Mouse (Mus musculus): ENCODE data around the gene Cd19. TPM values are rescaled to one million over a fixed set of nuclear protein-coding genes. Genes with fewer than 3 reads are reported as not detected.

The Cd19 gene
- polyA plus RNA-seq, 2 experiments, result 0.30 to 0.34 TPM

DNA sequence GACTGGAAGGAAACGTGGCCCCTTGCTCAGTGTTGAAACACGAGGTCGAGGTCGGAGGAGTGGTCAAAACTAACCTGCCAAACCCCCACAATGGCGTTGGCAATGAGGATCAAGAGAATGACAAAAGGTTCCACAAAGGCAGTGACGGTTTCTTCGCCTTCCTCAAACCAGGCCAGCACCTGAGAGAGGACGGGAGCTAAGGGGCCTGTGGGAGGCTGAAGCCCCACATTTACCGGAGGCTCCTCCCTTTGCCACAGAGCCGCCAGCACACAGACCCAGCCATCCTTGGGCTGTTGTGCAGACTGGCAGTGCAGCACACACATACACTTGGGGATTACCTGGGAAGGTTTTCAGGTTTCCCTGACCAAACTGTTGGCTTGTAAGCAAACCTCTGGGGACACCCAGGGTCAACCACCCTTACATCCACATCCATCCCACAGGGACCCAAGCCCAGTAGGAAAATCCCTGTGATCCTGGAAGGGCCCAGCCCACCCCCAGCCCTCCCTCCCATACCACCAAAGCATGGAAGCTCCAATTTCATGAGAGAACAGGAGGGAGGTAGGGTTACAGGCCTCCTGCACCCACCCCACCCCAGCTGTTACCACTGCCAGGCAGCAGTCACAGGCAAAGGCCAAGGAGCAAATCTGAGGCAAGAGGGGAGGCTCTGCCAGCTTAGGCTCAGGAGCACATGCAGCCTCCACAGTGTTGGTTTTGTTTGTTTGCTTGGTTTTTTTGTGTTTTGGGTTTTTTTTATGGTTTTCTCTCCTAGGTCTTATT lies 46.1 kb upstream of the Cd19 start:
- Histone ChIP-seq H3K4me3 (ENCODE audit: insufficient read depth in 1 of 2, low read depth in 2 of 2, low read length in 2 of 2) (no peak overlapping the region), H3K9me3 (ENCODE audit: control insufficient read depth, low read length) (no peaks in the 10 kb centered on the region), H3K27me3 (ENCODE audit: control insufficient read depth, insufficient read depth, low read length) (no peaks in the 10 kb centered on the region), H3K27ac (no peak overlapping the region), H3K36me3 (replicated peaks; ENCODE audit: control insufficient read depth, insufficient read depth, low read depth) (no peaks in the 10 kb centered on the region), H3K4me2 (ENCODE audit: low read depth) (no peak overlapping the region), H3K9ac (replicated peaks) (no peak overlapping the region), H3K4me1 (replicated peaks; ENCODE audit: control insufficient read depth in 2 of 2, insufficient read depth in 2 of 2, low read length in 1 of 2) (peaks cover 0 to 11% of the 10 kb centered on the region in 2 experiments; a peak in 2 of 4 replicates)
- ATAC-seq (ENCODE audit: insufficient read depth), result no peak
- WGBS (ENCODE audit: insufficient replicate concordance), result 44% methylated on average over 10 of the region's 10 CpGs
- DNase-seq (ENCODE audit: low read depth in 3 of 3, low spot score in 3 of 3), result no peak
- TF ChIP-seq EP300 (IDR thresholded peaks at IDR 0.05; ENCODE audit: low read depth) (no peak), CTCF (IDR thresholded peaks at IDR 0.05; ENCODE audit: low read depth) (no peak)

DNA sequence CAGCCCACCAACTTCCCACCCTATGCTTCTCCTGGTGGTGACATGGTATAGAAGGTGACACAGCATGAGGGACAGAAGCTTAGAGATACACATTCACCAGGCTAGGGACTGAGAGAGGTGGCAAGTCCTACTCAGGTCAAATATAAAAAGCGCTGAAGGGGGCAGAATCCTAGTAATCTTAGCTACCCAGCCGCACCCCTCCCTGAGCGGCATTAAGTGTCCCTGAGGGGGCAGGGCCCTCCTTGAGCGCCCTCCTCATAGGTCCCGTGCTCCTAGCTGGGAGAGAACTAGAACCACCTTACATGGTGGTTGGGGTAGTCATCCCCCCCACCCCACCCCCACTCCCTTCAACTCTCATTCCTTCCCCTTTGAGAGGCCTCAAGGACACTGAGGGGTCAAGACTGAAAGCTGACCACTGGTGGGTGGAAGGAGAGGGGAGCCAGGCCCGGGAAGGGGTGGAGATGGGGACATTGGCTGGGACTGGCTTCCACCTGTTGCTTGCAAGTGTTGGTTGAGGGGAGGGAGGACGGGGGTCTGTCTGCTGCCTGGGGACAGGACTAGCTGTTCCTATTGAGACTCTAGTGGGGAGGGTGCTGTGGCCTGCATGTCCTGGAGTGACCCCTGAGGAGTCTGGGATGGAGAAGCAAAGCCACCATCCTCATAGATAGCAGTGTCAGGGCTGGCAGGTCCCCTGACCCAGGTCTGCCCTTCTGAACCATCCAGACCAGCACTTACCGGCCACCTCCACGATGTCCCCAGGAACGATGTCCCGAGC lies 44.3 kb upstream of the Cd19 start:
- Histone ChIP-seq H3K27me3 (ENCODE audit: control insufficient read depth, insufficient read depth, low read length) (no peaks in the 10 kb centered on the region), H3K9ac (replicated peaks) (no peak overlapping the region), H3K4me1 (replicated peaks; ENCODE audit: control insufficient read depth in 2 of 2, insufficient read depth in 2 of 2, low read length in 1 of 2) (0 out of 4 replicates have a peak, but pooled peaks cover 0 to 2% of the 10 kb centered on the region in 2 experiments), H3K36me3 (replicated peaks; ENCODE audit: control insufficient read depth, insufficient read depth, low read depth) (no peaks in the 10 kb centered on the region), H3K4me3 (ENCODE audit: insufficient read depth in 1 of 2, low read depth in 2 of 2, low read length in 2 of 2) (no peak overlapping the region), H3K27ac (no peak overlapping the region), H3K9me3 (ENCODE audit: control insufficient read depth, low read length) (no peaks in the 10 kb centered on the region), H3K4me2 (ENCODE audit: low read depth) (no peak overlapping the region)
- WGBS (ENCODE audit: insufficient replicate concordance), result 65% methylated on average over 11 of the region's 11 CpGs
- ATAC-seq (ENCODE audit: insufficient read depth) (no peak), DNase-seq (ENCODE audit: low read depth in 3 of 3, low spot score in 3 of 3) (no peak)
- TF ChIP-seq EP300 (IDR thresholded peaks at IDR 0.05; ENCODE audit: low read depth) (no peak), CTCF (IDR thresholded peaks at IDR 0.05; ENCODE audit: low read depth) (no peak)

DNA sequence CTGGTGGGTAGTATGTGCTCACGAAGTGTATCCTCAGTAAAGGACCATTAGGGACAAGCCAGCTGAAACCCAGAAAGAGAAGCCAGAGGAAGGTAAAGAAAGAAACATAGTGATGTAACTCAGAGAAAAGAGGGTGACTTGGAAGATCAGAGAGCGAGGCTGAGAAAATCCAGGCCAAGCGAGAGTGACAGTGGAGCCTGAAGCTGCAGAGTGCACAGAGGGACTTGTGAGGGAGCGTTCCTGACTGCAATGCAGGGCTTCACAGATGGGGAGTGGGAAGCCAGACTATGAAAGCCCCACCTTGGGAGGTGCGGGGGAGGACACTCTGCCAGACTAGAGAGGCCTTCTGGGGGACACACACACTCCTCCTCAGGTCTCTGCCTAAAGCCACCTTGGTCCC lies 43.5 kb upstream of the Cd19 start:
- ATAC-seq (ENCODE audit: insufficient read depth), result no peak

DNA sequence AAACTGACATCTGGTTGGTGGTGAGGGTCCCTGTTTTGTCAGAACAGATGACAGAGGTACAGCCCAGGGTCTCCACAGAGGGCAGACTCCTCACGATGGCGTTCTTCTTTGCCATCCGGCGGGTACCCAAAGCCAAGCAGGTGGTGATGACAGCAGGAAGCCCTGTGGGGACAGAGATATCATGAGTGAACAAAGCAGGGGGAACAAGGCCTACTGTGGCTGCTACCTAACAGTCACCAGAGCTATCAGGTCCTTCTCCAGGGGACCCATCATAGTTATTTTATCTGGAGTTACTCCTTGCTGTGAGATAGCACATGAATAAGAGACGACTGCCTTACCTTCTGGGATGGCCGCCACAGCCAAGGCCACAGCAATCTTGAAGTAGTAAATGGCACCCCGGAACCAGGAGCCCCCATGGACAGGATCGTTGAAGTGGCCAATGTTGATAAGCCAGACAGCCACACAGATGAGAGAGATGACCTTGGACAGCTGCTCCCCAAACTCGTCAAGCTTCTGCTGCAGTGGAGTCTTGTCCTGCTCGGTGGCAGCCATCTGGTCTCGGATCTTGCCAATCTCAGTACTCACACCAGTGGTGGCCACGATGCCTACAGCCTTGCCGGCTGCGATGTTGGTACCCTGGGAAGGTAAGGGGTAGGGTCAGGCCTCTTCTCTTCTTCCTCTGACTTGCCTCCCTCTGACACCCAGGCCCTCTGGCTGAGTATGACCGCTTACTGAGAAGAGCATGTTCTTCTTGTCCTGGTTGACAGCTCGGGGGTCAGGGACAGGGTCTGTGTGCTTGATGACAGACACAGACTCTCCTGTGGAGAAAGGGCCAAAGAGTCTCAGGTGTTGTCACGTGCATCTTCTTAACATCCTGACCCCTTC lies 41.9 kb upstream of the Cd19 start:
- ATAC-seq (ENCODE audit: insufficient read depth) (peak; percentile 28; the same call in 1 of the 2 replicates), DNase-seq (ENCODE audit: low read depth in 3 of 3, low spot score in 3 of 3) (no peak)
- no peak overlapping the region for H3K27ac ChIP-seq
- no peaks in the 10 kb centered on the region for H3K27me3 ChIP-seq (ENCODE audit: control insufficient read depth, insufficient read depth, low read length)
- H3K4me2 ChIP-seq (ENCODE audit: low read depth), result no peak overlapping the region
- no peaks in the 10 kb centered on the region for H3K4me1 ChIP-seq (replicated peaks; ENCODE audit: control insufficient read depth in 2 of 2, insufficient read depth in 2 of 2, low read length in 1 of 2)
- H3K9ac ChIP-seq (replicated peaks), result no peak overlapping the region
- H3K4me3 ChIP-seq (ENCODE audit: insufficient read depth in 1 of 2, low read depth in 2 of 2, low read length in 2 of 2), result no peak overlapping the region
- TF ChIP-seq CTCF (IDR thresholded peaks at IDR 0.05; ENCODE audit: low read depth) (no peak), EP300 (IDR thresholded peaks at IDR 0.05; ENCODE audit: low read depth) (no peak)
- H3K9me3 ChIP-seq (ENCODE audit: control insufficient read depth, low read length), result no peaks in the 10 kb centered on the region
- no peaks in the 10 kb centered on the region for H3K36me3 ChIP-seq (replicated peaks; ENCODE audit: control insufficient read depth, insufficient read depth, low read depth)
- WGBS (ENCODE audit: insufficient replicate concordance), result 41% methylated on average over 17 of the region's 17 CpGs

More for the DNA sequence above, 43.5 kb upstream of the Cd19 start:
- DNase-seq (ENCODE audit: low read depth in 3 of 3, low spot score in 3 of 3), result no peak
- TF ChIP-seq EP300 (IDR thresholded peaks at IDR 0.05; ENCODE audit: low read depth) (no peak), CTCF (IDR thresholded peaks at IDR 0.05; ENCODE audit: low read depth) (no peak)
- Histone ChIP-seq H3K4me3 (ENCODE audit: insufficient read depth in 1 of 2, low read depth in 2 of 2, low read length in 2 of 2) (no peak overlapping the region), H3K9ac (replicated peaks) (no peak overlapping the region), H3K36me3 (replicated peaks; ENCODE audit: control insufficient read depth, insufficient read depth, low read depth) (no peaks in the 10 kb centered on the region), H3K9me3 (ENCODE audit: control insufficient read depth, low read length) (no peaks in the 10 kb centered on the region), H3K4me2 (ENCODE audit: low read depth) (no peak overlapping the region), H3K4me1 (replicated peaks; ENCODE audit: control insufficient read depth in 2 of 2, insufficient read depth in 2 of 2, low read length in 1 of 2) (no peaks in the 10 kb centered on the region), H3K27ac (no peak overlapping the region), H3K27me3 (ENCODE audit: control insufficient read depth, insufficient read depth, low read length) (no peaks in the 10 kb centered on the region)
- 71% methylated on average over 5 of the region's 5 CpGs for WGBS (ENCODE audit: insufficient replicate concordance)
